Mouse (Mus musculus) olfactory bulb, adult 2 months (tissue): ENCODE results near the gene Rb1. TPM values are rescaled to one million over a fixed set of nuclear protein-coding genes. Genes with fewer than 3 reads are reported as not detected.

ENCODE experiments used
- H3K27ac ChIP-seq: fragments of 200-500 bp; 2 replicates; pipeline ENCODE4 v1.5.1; 2012; ENCODE audit warnings: low read depth, low read length; ENCODE audit not compliant: insufficient read depth
- H3K4me1 ChIP-seq: fragments of 200-500 bp; 2 replicates; pipeline ENCODE4 v1.6.1; 2012; ENCODE audit warnings: low read length; ENCODE audit not compliant: control insufficient read depth, insufficient read depth
- H3K4me3 ChIP-seq: fragments of 200-500 bp; 2 replicates; pipeline ENCODE4 v1.5.1; 2012; ENCODE audit warnings: mild to moderate bottlenecking, low read depth, low read length, moderate library complexity; ENCODE audit not compliant: insufficient read depth
- CTCF ChIP-seq: fragments of 200-500 bp; IDR thresholded peaks from 2 replicates; pipeline ENCODE4 v1.5.1; 2012; ENCODE audit warnings: low read depth, mild to moderate bottlenecking, low read length, moderate library complexity; ENCODE audit not compliant: insufficient read depth
- POLR2A ChIP-seq: fragments of 200-500 bp; IDR thresholded peaks from 2 replicates; pipeline ENCODE4 v1.6.1; 2012; ENCODE audit warnings: mild to moderate bottlenecking, low read depth, low read length, moderate library complexity; ENCODE audit not compliant: insufficient read depth
- WGBS: fragments of 180-500 bp; shearing (Covaris S2); methylation state at CpG from one replicate; pipeline ENCODE4 v1.1.7; 2018; 5-methylcytosine and 5-hydroxymethylcytosine counted together
- polyA plus RNA-seq: library from polyadenylated mRNA; stranded (reverse); fragments of >200 nt; gene quantifications from 2 replicates; pipeline ENCODE4 v1.2.4, GENCODE M21; 2012; ENCODE audit warnings: low replicate concordance; ENCODE audit not compliant: missing spikeins, insufficient read depth, insufficient read length

Rb1 gene
- polyA plus RNA-seq, 1 experiment, result 65.2 TPM

DNA sequence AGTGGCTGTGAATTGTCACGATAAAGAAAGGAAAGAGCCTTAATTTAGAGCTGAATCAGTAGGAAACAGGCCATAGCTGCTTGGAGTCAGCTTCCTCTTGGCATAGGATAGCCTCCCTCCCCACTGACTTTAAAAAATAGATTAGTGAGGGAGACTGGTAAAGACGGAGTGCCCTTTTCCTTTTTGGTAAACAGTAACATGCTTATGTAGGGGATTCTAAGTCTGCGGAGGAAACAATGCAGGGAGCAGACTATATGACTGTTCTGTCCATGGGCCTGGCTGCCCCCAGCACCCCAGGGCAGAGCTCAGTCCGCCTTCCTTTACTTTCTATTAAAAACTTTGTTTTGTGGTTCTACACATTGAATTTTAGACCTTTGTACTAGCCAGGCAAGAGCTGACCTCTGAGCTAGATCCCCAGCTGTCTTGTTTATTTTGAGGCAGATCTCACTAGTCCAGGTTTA, 146.4 kb downstream of the Rb1 start:
- Histone ChIP-seq H3K4me3 (no peak overlapping the region), H3K27ac (no peak overlapping the region), H3K4me1 (peaks cover 8% of the 10 kb centered on the region)
- TF ChIP-seq CTCF (no peak), POLR2A (no peak)
- WGBS, result 70% methylated on average over 4 of the region's 4 CpGs

DNA sequence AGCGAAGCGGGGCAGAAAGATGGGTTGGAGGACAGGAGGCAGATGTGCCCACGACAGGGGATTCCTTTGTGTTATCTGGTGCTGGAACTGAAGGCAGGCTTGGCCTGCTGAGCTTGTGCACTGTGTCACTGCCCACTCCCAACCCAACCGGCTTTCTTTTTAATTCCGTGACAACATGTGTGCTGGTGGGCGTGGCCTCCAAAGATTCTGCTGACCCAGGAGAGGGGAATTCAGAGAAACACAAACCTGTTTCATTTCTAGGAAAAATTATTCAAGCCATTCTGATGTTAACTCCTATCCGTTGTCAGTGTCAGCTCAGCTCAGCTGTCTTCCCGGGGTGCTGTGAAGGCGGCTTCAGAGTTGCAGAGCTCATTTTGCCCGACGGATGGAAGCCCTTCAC, 147.7 kb downstream of the Rb1 start:
- peaks cover 8% of the 10 kb centered on the region for H3K4me1 ChIP-seq
- H3K27ac ChIP-seq, result no peak overlapping the region
- 89% methylated on average over 11 of the region's 11 CpGs for WGBS
- no peak overlapping the region for H3K4me3 ChIP-seq
- TF ChIP-seq CTCF (no peak), POLR2A (no peak)

DNA sequence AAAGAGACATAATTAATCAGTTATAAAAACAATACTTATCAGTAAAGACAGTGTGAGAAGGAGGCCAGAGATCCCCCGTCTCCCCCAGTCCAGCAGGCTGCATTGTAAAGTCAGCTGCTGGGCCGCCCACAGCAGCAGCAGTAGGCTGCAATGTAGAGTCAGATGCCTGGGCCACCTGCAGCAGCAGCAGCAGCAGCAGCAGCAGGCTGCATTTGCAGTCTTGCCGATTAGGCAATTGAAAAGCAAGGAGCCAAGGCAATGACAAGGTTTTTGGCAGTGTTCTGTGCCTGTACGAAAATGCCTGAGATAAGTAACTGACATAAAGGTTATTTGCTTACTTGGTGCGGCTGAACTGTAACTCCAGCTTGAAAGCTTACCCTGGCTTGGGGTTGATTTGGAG, 149.4 kb downstream of the Rb1 start:
- Histone ChIP-seq H3K27ac (no peak overlapping the region), H3K4me3 (no peak overlapping the region), H3K4me1 (peaks cover 8% of the 10 kb centered on the region)
- WGBS, result 80% methylated on average over 5 of the region's 5 CpGs
- TF ChIP-seq CTCF, result no peak
- no peak for TF ChIP-seq POLR2A

DNA sequence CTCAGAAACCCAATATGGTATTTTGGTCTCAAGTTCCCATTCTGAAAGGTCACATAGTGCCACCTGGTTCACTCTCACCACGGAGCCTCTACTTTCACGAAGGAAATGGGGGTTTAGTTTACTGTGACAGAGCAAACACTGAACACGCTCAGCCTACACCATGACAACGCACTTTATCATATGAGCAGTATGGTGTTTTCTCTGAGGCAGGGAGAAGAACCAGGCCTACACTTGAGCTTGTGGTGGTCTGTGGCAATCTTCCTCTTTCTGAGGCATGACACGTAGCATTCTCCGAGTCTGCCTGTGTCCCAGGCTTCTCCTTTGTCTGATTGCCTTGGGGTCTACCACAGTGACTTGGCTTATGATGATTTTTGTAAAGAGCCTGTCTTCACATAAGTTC, 149.8 kb downstream of the Rb1 start:
- Histone ChIP-seq H3K4me3 (no peak overlapping the region), H3K4me1 (peaks cover 8% of the 10 kb centered on the region), H3K27ac (no peak overlapping the region)
- TF ChIP-seq POLR2A, result no peak
- no peak for TF ChIP-seq CTCF
- WGBS, result 73% methylated on average over 6 of the region's 6 CpGs

DNA sequence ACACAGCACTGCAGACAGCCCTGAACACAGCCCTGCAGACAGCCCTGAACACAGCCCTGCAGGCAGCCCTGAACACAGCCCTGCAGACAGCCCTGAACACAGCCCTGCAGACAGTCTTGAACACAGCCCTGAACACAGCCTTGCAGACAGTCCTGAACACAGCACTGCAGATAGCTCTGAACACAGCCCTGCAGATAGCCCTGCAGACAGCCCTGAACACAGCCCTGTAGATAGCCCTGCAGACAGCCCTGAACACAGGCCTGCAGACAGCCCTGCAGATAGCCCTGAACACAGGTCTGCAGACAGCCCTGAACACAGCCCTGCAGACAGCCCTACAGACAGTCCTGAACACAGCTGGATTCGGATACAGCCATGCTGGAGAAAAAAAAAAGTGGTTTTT, 150.6 kb downstream of the Rb1 start:
- Histone ChIP-seq H3K4me3 (no peak overlapping the region), H3K27ac (peak overlapping the region; percentile 17; the same call in 1 of the 2 replicates)
- 100% methylated on average over 1 of the region's 1 CpGs for WGBS

DNA sequence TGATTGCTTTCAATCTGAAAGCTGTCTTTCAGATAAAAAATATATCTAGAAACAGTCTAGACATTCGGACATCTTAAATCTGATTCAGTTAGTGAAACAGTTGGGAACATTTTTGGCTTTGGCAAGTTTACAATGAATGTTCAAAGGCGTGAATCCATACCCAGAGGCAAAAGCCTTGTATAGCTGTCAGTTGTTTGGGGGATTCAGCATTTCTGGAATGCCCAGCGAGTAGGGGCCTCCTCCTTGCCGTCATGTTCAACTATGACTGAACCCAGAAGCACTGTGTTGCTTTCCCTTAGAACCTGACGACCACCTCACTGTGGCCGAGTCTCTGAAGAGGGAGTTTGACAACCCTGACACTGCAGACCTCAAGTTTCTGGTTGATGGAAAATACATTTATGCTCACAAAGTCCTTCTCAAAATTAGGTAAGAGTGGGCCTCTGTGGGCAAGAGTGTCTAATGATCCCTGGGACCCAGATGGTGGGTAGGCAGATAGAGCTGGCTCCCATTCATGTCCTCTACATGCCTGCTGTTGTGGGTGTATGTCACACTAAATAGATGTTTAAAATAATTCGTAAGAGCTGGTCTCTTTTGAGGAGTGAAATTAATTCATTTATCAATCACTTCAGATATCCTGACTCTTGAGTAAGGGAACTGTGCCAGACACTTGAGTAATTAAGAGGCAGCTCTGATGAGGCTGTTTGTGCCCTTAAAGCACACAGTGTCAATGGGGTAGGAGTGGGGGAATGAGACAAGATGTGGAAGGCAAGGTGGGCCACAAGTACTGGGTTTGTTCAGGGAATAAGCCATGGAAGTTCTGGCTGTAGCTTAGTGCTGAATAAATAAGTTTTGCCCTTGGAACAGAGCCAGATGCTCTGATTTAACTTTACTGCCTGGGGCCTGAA, 151.3 kb downstream of the Rb1 start:
- Histone ChIP-seq H3K4me1 (peaks cover 12% of the 10 kb centered on the region), H3K27ac (no peak overlapping the region), H3K4me3 (no peak overlapping the region)
- 71% methylated on average over 7 of the region's 7 CpGs for WGBS
- TF ChIP-seq CTCF, result no peak
- no peak for TF ChIP-seq POLR2A

More for the DNA sequence above, 150.6 kb downstream of the Rb1 start:
- TF ChIP-seq POLR2A (no peak), CTCF (no peak)
- peaks cover 10% of the 10 kb centered on the region for H3K4me1 ChIP-seq

DNA sequence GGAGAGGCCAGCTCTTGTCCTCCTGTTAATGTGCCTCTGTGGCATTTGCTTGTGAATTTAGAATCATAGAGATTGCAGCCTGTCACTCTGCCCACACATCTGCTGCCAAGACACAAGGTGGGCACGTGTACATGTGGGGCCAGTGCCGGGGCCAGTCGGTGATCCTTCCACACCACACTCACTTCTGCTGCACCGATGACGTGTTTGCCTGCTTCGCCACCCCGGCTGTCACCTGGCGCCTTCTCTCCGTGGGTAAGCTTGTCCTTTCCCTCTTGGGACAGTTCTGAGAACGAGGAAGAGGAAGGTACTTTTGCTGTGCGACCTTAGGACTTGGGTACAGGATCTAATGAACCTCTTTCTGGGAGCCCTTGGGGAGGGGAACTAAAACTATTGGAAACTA, 152.0 kb downstream of the Rb1 start:
- WGBS, result 89% methylated on average over 11 of the region's 11 CpGs
- TF ChIP-seq POLR2A (no peak), CTCF (no peak)
- Histone ChIP-seq H3K27ac (no peak overlapping the region), H3K4me3 (no peak overlapping the region), H3K4me1 (peaks cover 12% of the 10 kb centered on the region)

DNA sequence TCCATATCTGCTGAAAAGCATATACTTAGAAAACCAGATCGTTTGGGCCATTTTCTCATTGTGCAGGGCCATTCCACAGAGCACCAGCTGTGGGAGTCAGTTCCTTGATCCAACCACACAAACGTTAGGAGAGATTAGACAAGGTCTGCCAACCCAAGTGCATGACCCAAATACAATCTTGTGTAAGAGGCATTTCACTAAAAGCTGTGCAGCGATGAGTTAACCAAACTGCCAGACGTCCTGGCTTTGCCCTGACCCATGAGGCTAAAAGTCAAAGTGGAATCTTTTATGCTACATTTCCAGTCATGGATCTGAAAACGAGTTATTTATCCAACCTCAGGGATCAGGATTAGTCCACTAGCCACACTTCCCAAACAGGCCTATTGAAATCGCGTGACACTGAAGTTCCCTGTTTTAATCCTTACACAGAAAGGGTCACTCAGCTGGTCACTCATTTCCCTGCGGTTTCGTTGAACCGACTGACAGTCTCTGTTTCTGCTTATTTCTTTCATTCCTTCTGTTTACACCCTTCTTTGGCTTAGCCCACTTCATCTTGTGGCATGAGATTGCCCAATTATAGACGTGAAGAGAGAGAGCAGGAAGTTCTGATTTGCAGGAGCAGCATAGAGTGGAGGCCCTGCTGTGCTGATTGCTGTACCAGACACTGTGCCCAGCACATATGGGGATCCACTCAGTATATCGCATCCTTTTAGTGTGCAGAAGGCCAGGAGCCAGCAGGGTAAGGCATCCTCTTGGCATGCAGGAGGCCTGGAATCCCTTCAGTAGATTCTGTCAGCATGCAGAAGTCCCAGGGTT, 153.2 kb downstream of the Rb1 start:
- WGBS, result 57% methylated on average over 12 of the region's 12 CpGs
- TF ChIP-seq POLR2A, result no peak
- TF ChIP-seq CTCF, result no peak
- Histone ChIP-seq H3K4me3 (no peak overlapping the region), H3K4me1 (peaks cover 10% of the 10 kb centered on the region), H3K27ac (no peak overlapping the region)
